Mouse (Mus musculus) right cerebral cortex, postnatal 14 days (tissue): ENCODE measurements at regions not wholly inside any gene's neighbourhood (a gene's known extent, or its start where the extent isn't known, plus 50 kb on each side); places are given as distances from the start of the nearest gene placed in this dataset.
A peak's percentile ranks its signal among the peaks of the same experiment; 100 is the strongest.
"Not testable (repeated sequence)": the region's sequence is repeated elsewhere in the genome, so short reads cannot be mapped to it uniquely, and the experiment has no call there.

Experiments used
- DNase-seq: peaks from one replicate; pipeline ENCODE4 v3.0.0; 2022

GRCm38 (mm10) chr9:116425400-116425799 lies 250.2 kb upstream of the Tgfbr2 start:
- not testable (repeated sequence) for DNase-seq

GRCm38 (mm10) chr9:116415021-116415420 lies 239.9 kb upstream of the Tgfbr2 start:
- no peak for DNase-seq

GRCm38 (mm10) chr9:116411067-116411466 lies 235.9 kb upstream of the Tgfbr2 start:
- DNase-seq, result no peak

- DNase-seq, result no peak
Observed at GRCm38 (mm10) chr9:116410461-116410860, 235.3 kb upstream of the Tgfbr2 start.

- DNase-seq, result no peak
Observed at GRCm38 (mm10) chr9:116408116-116408515, 233.0 kb upstream of the Tgfbr2 start.

- DNase-seq, result no peak
Observed at GRCm38 (mm10) chr9:116405051-116405450, 229.9 kb upstream of the Tgfbr2 start.

GRCm38 (mm10) chr9:116401821-116402220 lies 226.7 kb upstream of the Tgfbr2 start:
- DNase-seq, result no peak

- DNase-seq, result no peak
Observed at GRCm38 (mm10) chr9:116400270-116400669, 225.1 kb upstream of the Tgfbr2 start.

GRCm38 (mm10) chr9:116399296-116399695 lies 224.1 kb upstream of the Tgfbr2 start:
- no peak for DNase-seq

- no peak for DNase-seq
Observed at GRCm38 (mm10) chr9:116392258-116392657, 217.1 kb upstream of the Tgfbr2 start.

- no peak for DNase-seq
Observed at GRCm38 (mm10) chr9:116389781-116390180, 214.6 kb upstream of the Tgfbr2 start.

GRCm38 (mm10) chr9:116388863-116389262 lies 213.7 kb upstream of the Tgfbr2 start:
- no peak for DNase-seq

GRCm38 (mm10) chr9:116388025-116388424 lies 212.9 kb upstream of the Tgfbr2 start:
- no peak for DNase-seq

GRCm38 (mm10) chr9:116384176-116385076 lies 209.3 kb upstream of the Tgfbr2 start:
- DNase-seq, result peak; percentile 68

- no peak for DNase-seq
Observed at GRCm38 (mm10) chr9:116383411-116384101, 208.4 kb upstream of the Tgfbr2 start.

GRCm38 (mm10) chr9:116377706-116378105 lies 202.5 kb upstream of the Tgfbr2 start:
- DNase-seq, result no peak

GRCm38 (mm10) chr9:116375658-116376357 lies 200.6 kb upstream of the Tgfbr2 start:
- peak; percentile 72 for DNase-seq

GRCm38 (mm10) chr9:116374343-116374742 lies 199.2 kb upstream of the Tgfbr2 start:
- DNase-seq, result no peak

GRCm38 (mm10) chr9:116373396-116373795 lies 198.2 kb upstream of the Tgfbr2 start:
- DNase-seq, result no peak

- DNase-seq, result no peak
Observed at GRCm38 (mm10) chr9:116369059-116369718, 194.0 kb upstream of the Tgfbr2 start.

- no peak for DNase-seq
Observed at GRCm38 (mm10) chr9:116366713-116367112, 191.6 kb upstream of the Tgfbr2 start.

- no peak for DNase-seq
Observed at GRCm38 (mm10) chr9:116366193-116366592, 191.0 kb upstream of the Tgfbr2 start.

GRCm38 (mm10) chr9:116365701-116366100 lies 190.5 kb upstream of the Tgfbr2 start:
- no peak for DNase-seq
